Mouse (Mus musculus) CH12.LX (cell line): ENCODE results near the gene Gm5089. TPM values are rescaled to one million over a fixed set of nuclear protein-coding genes. Genes with fewer than 3 reads are reported as not detected.

Experiments
- DNase-seq: peaks from one replicate; pipeline ENCODE4 v3.0.0-alpha.2; 2013; ENCODE audit errors: extremely low read depth
- H3K27ac ChIP-seq: 2 replicates; pipeline ENCODE4 v1.5.1; 2012; ENCODE audit warnings: low read depth, mild to moderate bottlenecking, control low read depth, moderate library complexity; ENCODE audit not compliant: insufficient read depth
- H3K27me3 ChIP-seq: replicated peaks from 2 replicates; pipeline ENCODE3; 2012; ENCODE audit warnings: inconsistent platforms
- H3K36me3 ChIP-seq, 2 experiments: replicated peaks in 1 of 2; 2 replicates each; pipeline versions ENCODE3 to v1.6.1; 2012; ENCODE audit warnings: inconsistent platforms in 1 of 2, low read length in 1 of 2, mild to moderate bottlenecking in 1 of 2, mixed read lengths in 1 of 2, moderate library complexity in 1 of 2; ENCODE audit not compliant: control insufficient read depth in 1 of 2, insufficient read depth in 1 of 2
- H3K4me1 ChIP-seq, 2 experiments: 2 replicates each; pipeline ENCODE4 v1.6.1; 2012; ENCODE audit warnings: inconsistent platforms in 1 of 2, moderate library complexity in 1 of 2; ENCODE audit not compliant: insufficient read depth in 2 of 2, control insufficient read depth in 1 of 2
- H3K4me2 ChIP-seq: 2 replicates; pipeline ENCODE4 v1.6.1; 2012; ENCODE audit warnings: low read depth, mild to moderate bottlenecking, control low read depth; ENCODE audit not compliant: poor library complexity, insufficient read depth, severe bottlenecking
- H3K4me3 ChIP-seq, 3 experiments: fragments of 150-350 bp in 1 of 3; sonication (generic) in 1 of 3; replicated peaks in 1 of 3; 2 replicates each; pipeline versions ENCODE3 to v1.5.1; 2011 to 2012; ENCODE audit warnings: low read depth in 2 of 3, low read length in 2 of 3, mild to moderate bottlenecking in 2 of 3, moderate library complexity in 2 of 3, control low read depth in 1 of 3, improper control_type of control experiment in 1 of 3, inconsistent platforms in 1 of 3, mixed read lengths in 1 of 3; ENCODE audit not compliant: poor library complexity in 1 of 3
- H3K79me2 ChIP-seq: replicated peaks from 2 replicates; pipeline ENCODE4 v1.6.1; 2012; ENCODE audit warnings: mild to moderate bottlenecking, moderate library complexity; ENCODE audit not compliant: control insufficient read depth, poor library complexity, insufficient read depth, severe bottlenecking; ENCODE audit errors: extremely low read depth
- H3K9ac ChIP-seq: 2 replicates; pipeline ENCODE4 v1.6.1; 2012; ENCODE audit warnings: low read depth, mild to moderate bottlenecking, control low read depth, moderate library complexity; ENCODE audit not compliant: insufficient read depth
- H3K9me3 ChIP-seq: replicated peaks from 2 replicates; pipeline ENCODE3; 2012; ENCODE audit warnings: low read length, inconsistent platforms, mixed read lengths
- CHD1 ChIP-seq: IDR thresholded peaks from 2 replicates; pipeline ENCODE4 v1.6.1; 2012; ENCODE audit warnings: low read depth, low read length, improper control_type of control experiment, inconsistent platforms
- CHD2 ChIP-seq: IDR thresholded peaks from 2 replicates; pipeline ENCODE4 v1.6.1; 2011; ENCODE audit warnings: low read length, improper control_type of control experiment
- CTCF ChIP-seq, 2 experiments: IDR thresholded peaks in 1 of 2; conservative IDR thresholded peaks in 1 of 2; 2 replicates each; pipeline ENCODE4 v1.5.1; 2011 to 2012; ENCODE audit warnings: low read depth in 2 of 2, low read length in 2 of 2, improper control_type of control experiment in 1 of 2, inconsistent platforms in 1 of 2, mild to moderate bottlenecking in 1 of 2, moderate library complexity in 1 of 2
- EP300 ChIP-seq: IDR thresholded peaks from 2 replicates; pipeline ENCODE4 v1.6.1; 2011; ENCODE audit warnings: low read length, improper control_type of control experiment
- ETS1 ChIP-seq: conservative IDR thresholded peaks from 2 replicates; pipeline ENCODE4 v1.6.1; 2012; ENCODE audit warnings: low read depth, mild to moderate bottlenecking, inconsistent platforms, low read length, improper control_type of control experiment, moderate library complexity
- HCFC1 ChIP-seq: IDR thresholded peaks from 2 replicates; pipeline ENCODE4 v1.6.1; 2012; ENCODE audit warnings: low read depth, mild to moderate bottlenecking, inconsistent platforms, low read length, improper control_type of control experiment
- IRF4 ChIP-seq: IDR thresholded peaks from 2 replicates; pipeline ENCODE4 v1.6.1; 2014; ENCODE audit warnings: low read depth, mild to moderate bottlenecking, inconsistent platforms, low read length, improper control_type of control experiment
- KAT2A ChIP-seq: IDR thresholded peaks from 2 replicates; pipeline ENCODE4 v1.6.1; 2012; ENCODE audit warnings: low read length, improper control_type of control experiment, inconsistent platforms; ENCODE audit not compliant: insufficient replicate concordance
- MAFK ChIP-seq: IDR thresholded peaks from 2 replicates; pipeline ENCODE4 v1.6.1; 2011; ENCODE audit warnings: low read length, improper control_type of control experiment; ENCODE audit not compliant: insufficient replicate concordance
- MAZ ChIP-seq: IDR thresholded peaks from 2 replicates; pipeline ENCODE4 v1.6.1; 2012; ENCODE audit warnings: low read depth, mild to moderate bottlenecking, inconsistent platforms, low read length, improper control_type of control experiment, moderate library complexity
- MEF2A ChIP-seq: IDR thresholded peaks from 2 replicates; pipeline ENCODE4 v1.6.1; 2014; ENCODE audit warnings: low read depth, mild to moderate bottlenecking, inconsistent platforms, low read length, improper control_type of control experiment, borderline replicate concordance
- MXI1 ChIP-seq: IDR thresholded peaks from 2 replicates; pipeline ENCODE4 v1.6.1; 2011; ENCODE audit warnings: mild to moderate bottlenecking, low read depth, low read length, improper control_type of control experiment
- NELFE ChIP-seq: IDR thresholded peaks from 2 replicates; pipeline ENCODE4 v1.6.1; 2011; ENCODE audit warnings: low read depth, low read length, improper control_type of control experiment
- POLR2A ChIP-seq: IDR thresholded peaks from 2 replicates; pipeline ENCODE4 v1.6.1; 2011; ENCODE audit warnings: low read depth, mild to moderate bottlenecking, improper control_type of control experiment, low read length
- RCOR1 ChIP-seq: conservative IDR thresholded peaks from 2 replicates; pipeline ENCODE4 v1.6.1; 2012; ENCODE audit warnings: low read depth, mild to moderate bottlenecking, inconsistent platforms, low read length, improper control_type of control experiment
- SIN3A ChIP-seq: IDR thresholded peaks from 2 replicates; pipeline ENCODE4 v1.6.1; 2012; ENCODE audit warnings: low read length, improper control_type of control experiment, inconsistent platforms
- SMC3 ChIP-seq: IDR thresholded peaks from 2 replicates; pipeline ENCODE4 v1.6.1; 2011; ENCODE audit warnings: low read depth, low read length, improper control_type of control experiment
- TBP ChIP-seq: conservative IDR thresholded peaks from 2 replicates; pipeline ENCODE4 v1.6.1; 2011; ENCODE audit warnings: low read depth, low read length, improper control_type of control experiment
- TCF12 ChIP-seq: IDR thresholded peaks from 2 replicates; pipeline ENCODE4 v1.6.1; 2014; ENCODE audit warnings: low read depth, mild to moderate bottlenecking, inconsistent platforms, low read length, improper control_type of control experiment
- USF1 ChIP-seq: IDR thresholded peaks from 2 replicates; pipeline ENCODE4 v1.6.1; 2014; ENCODE audit warnings: low read depth, mild to moderate bottlenecking, inconsistent platforms, low read length, improper control_type of control experiment
- ZKSCAN1 ChIP-seq: IDR thresholded peaks from 2 replicates; pipeline ENCODE4 v1.6.1; 2012; ENCODE audit warnings: low read depth, inconsistent platforms, low read length, improper control_type of control experiment, borderline replicate concordance
- dilution Hi-C: fragments of 300-500 bp; cut with MboI; formaldehyde crosslinking; loops from 2 replicates; pipeline ENCODE4 v1.14.3; 2020; ENCODE audit warnings: low sequenced_read_pairs; ENCODE audit not compliant: extremely low pct_unique_long_range_greater_than_20kb, extremely low pct_ligation_motif_present
- in situ Hi-C: fragments of 300-500 bp; cut with MboI; formaldehyde crosslinking; loops from 3 replicates; pipeline ENCODE4 v1.14.3; 2019; ENCODE audit warnings: low sequenced_read_pairs, low pct_ligation_motif_present, low pct_unique_long_range_greater_than_20kb, mixed read lengths
- polyA plus RNA-seq: library from polyadenylated mRNA; unstranded; fragments of >175 nt; gene quantifications from 2 replicates; pipeline ENCODE4 v1.2.1, GENCODE M21; 2012; ENCODE audit warnings: low read depth; ENCODE audit not compliant: insufficient read length
- total RNA-seq, 2 experiments: library from RNA; depleted of rRNA; stranded (reverse); fragments of 300-350 nt in 1 of 2; fragments of >200 nt in 1 of 2; gene quantifications; 2 replicates each; pipeline ENCODE4 v1.2.3; 2012 to 2014

The Gm5089 gene
- total and polyA plus RNA-seq, 3 experiments = not detected

DNA sequence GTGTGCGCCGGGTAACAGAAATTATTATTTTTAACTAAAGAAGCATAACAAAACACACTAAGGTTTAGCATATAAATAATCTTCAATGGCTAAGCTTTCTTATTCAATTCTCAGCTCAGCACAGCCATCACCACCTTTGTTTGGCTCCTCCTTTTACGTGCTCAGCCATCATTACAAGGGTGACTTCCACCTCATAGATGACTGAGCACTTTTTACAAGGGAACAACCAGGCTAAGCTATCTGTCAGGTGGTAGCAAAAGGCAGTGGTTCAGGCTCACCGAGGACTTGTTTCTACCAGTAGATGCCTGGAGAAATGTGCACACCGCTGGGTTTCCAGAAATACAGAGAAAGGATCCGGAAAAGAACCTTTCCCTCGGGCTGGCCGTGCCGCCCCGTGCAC, 16.9 kb downstream of the Gm5089 start:
- Histone ChIP-seq H3K27me3 (no peaks in the 10 kb centered on the region), H3K4me3 (no peak overlapping the region), H3K27ac (no peak overlapping the region)
- in situ Hi-C loops (no loop called here), dilution Hi-C loops (no loop called here)
- no peak for TF ChIP-seq CTCF (conservative IDR thresholded peaks at IDR 0.05 in 1 of 2, IDR thresholded peaks at IDR 0.05 in 1 of 2; ENCODE audit: low read depth in 2 of 2, low read length in 2 of 2)
- no peak for TF ChIP-seq CHD1
- no peak for TF ChIP-seq IRF4
- TF ChIP-seq RCOR1 = no peak
- TF ChIP-seq MEF2A = no peak
- no peak for TF ChIP-seq SMC3
- TF ChIP-seq MXI1 = no peak
- TF ChIP-seq HCFC1 = no peak
- no peak for TF ChIP-seq ETS1
- TF ChIP-seq USF1 = no peak
- TF ChIP-seq TCF12 = no peak
- TF ChIP-seq TBP = no peak
- TF ChIP-seq, all 38 proteins: peak for 0
- Histone ChIP-seq H3K79me2 (no peaks in the 10 kb centered on the region), H3K9me3 (no peaks in the 10 kb centered on the region), H3K4me1 (peaks cover 0 to 8% of the 10 kb centered on the region in 2 experiments; a peak in 1 of 4 replicates), H3K4me2 (no peak overlapping the region), H3K36me3 (no peaks in the 10 kb centered on the region), H3K9ac (no peak overlapping the region)
- no peak for DNase-seq

GRCm38 (mm10) chr14:122432558-122432957, 18.4 kb downstream of the Gm5089 start:
- Histone ChIP-seq H3K4me2 (peak overlapping the region; percentile 45; the same call in 1 of the 2 replicates), H3K36me3 (no peaks in the 10 kb centered on the region), H3K4me1 (peaks cover 0 to 8% of the 10 kb centered on the region in 2 experiments; a peak in 1 of 4 replicates), H3K27ac (no peak overlapping the region), H3K4me3 (no peak overlapping the region), H3K9ac (no peak overlapping the region), H3K9me3 (no peaks in the 10 kb centered on the region), H3K27me3 (no peaks in the 10 kb centered on the region), H3K79me2 (no peaks in the 10 kb centered on the region)
- TF ChIP-seq ZKSCAN1 (no peak), TCF12 (no peak), MXI1 (no peak), MAFK (no peak), NELFE (no peak), CHD2 (no peak), SIN3A (no peak), CTCF (conservative IDR thresholded peaks at IDR 0.05 in 1 of 2, IDR thresholded peaks at IDR 0.05 in 1 of 2; ENCODE audit: low read depth in 2 of 2, low read length in 2 of 2) (no peak), USF1 (no peak), MAZ (no peak), EP300 (no peak), KAT2A (no peak), POLR2A (no peak)
- in situ Hi-C loops = no loop called here
- no peak for DNase-seq
- dilution Hi-C loops = no loop called here
